Mouse (Mus musculus) liver, embryonic 15.5 days (tissue): ENCODE data around the gene Gm49403. TPM values are rescaled to one million over a fixed set of nuclear protein-coding genes. Genes with fewer than 3 reads are reported as not detected.

Experiments
- ATAC-seq: fragments of 200-750 bp; cut with Nextera tagmentation; 2 replicates; pipeline ENCODE4 v1.8.0; 2017; ENCODE audit warnings: moderate number of reproducible peaks, mild to moderate bottlenecking, moderate library complexity; ENCODE audit not compliant: insufficient read depth
- H3K27ac ChIP-seq: fragments of 300-500 bp; sonication (generic); replicated peaks from 2 replicates; pipeline ENCODE4 v1.5.1; 2015; ENCODE audit warnings: mild to moderate bottlenecking, inconsistent platforms
- H3K27me3 ChIP-seq: fragments of 300-500 bp; sonication (generic); 2 replicates; pipeline ENCODE4 v1.6.1; 2015; ENCODE audit warnings: mild to moderate bottlenecking, inconsistent platforms
- H3K36me3 ChIP-seq: fragments of 300-500 bp; sonication (generic); replicated peaks from 2 replicates; pipeline ENCODE4 v1.6.1; 2015; ENCODE audit warnings: moderate library complexity, mild to moderate bottlenecking, inconsistent platforms
- H3K4me1 ChIP-seq: fragments of 300-500 bp; sonication (generic); replicated peaks from 2 replicates; pipeline ENCODE4 v1.6.1; 2015; ENCODE audit warnings: inconsistent platforms
- H3K4me2 ChIP-seq: fragments of 300-500 bp; sonication (generic); 2 replicates; pipeline ENCODE4 v1.6.1; 2015; ENCODE audit warnings: moderate library complexity, mild to moderate bottlenecking, inconsistent platforms
- H3K4me3 ChIP-seq: fragments of 300-500 bp; sonication (generic); replicated peaks from 2 replicates; pipeline ENCODE4 v1.5.1; 2015; ENCODE audit warnings: mild to moderate bottlenecking, inconsistent platforms
- H3K9ac ChIP-seq: fragments of 300-500 bp; sonication (generic); 2 replicates; pipeline ENCODE4 v1.6.1; 2015; ENCODE audit warnings: moderate library complexity, mild to moderate bottlenecking, inconsistent platforms
- H3K9me3 ChIP-seq: fragments of 300-500 bp; sonication (generic); replicated peaks from 2 replicates; pipeline ENCODE4 v1.6.1; 2016; ENCODE audit warnings: inconsistent platforms
- WGBS: fragments of 180-500 bp; shearing (Covaris S2); methylation state at CpG from one replicate; pipeline ENCODE4 v1.1.7; 2015; ENCODE audit warnings: mixed read lengths; ENCODE audit not compliant: insufficient replicate concordance; 5-methylcytosine and 5-hydroxymethylcytosine counted together
- microRNA-seq: library from miRNA; unstranded; fragments of <30 nt; microRNA quantifications from one replicate; pipeline ENCODE4, GENCODE M21; 2016
- polyA plus RNA-seq: library from polyadenylated mRNA; unstranded; fragments of >200 nt; fragmentation: Nextera tagmentation; extraction: Ambion mirVana; gene quantifications from 2 replicates; pipeline ENCODE4 v1.2.1, GENCODE M21; 2015

Gm49403 gene
- polyA plus RNA-seq, 1 experiment from 2014 or later: not detected

GRCm38 (mm10) chr19:8930117-8930516 lies 46.4 kb downstream of the Gm49403 start:
- peaks cover 58% of the 10 kb centered on the region for H3K4me1 ChIP-seq
- H3K27ac ChIP-seq: peak overlapping the region; percentile 92
- peak overlapping the region; percentile 89 for H3K4me3 ChIP-seq
- WGBS: 8% methylated on average over 11 of the region's 11 CpGs
- H3K36me3 ChIP-seq: peaks cover 58% of the 10 kb centered on the region
- H3K4me2 ChIP-seq: peak overlapping the region; percentile 99
- no peak for ATAC-seq
- H3K9me3 ChIP-seq: no peaks in the 10 kb centered on the region
- H3K27me3 ChIP-seq: no peaks in the 10 kb centered on the region
- H3K9ac ChIP-seq: peak overlapping the region; percentile 86

DNA sequence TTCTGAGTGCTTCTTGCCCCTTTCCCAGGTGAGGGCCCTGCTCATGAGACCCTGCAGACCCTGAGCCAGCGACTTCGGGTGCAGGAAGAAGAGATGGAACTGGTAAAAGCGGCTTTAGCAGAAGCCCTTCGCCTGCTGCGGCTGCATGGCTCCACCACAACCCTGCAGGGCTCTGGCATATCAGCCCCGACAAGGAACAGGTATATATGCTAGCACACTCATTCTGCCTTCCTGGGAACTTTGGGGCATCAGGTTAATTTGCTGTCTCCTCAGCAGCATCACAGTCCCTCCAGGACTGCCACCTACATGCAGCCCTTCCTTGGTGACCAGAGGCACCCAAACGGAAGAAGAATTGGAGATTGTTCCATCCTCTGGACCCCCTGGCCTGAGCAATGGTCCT lies 47.0 kb downstream of the Gm49403 start:
- whole genome bisulfite sequencing: 68% methylated on average over 7 of the region's 7 CpGs
- H3K4me3 ChIP-seq: peak overlapping the region; percentile 89
- ATAC-seq: no peak

DNA sequence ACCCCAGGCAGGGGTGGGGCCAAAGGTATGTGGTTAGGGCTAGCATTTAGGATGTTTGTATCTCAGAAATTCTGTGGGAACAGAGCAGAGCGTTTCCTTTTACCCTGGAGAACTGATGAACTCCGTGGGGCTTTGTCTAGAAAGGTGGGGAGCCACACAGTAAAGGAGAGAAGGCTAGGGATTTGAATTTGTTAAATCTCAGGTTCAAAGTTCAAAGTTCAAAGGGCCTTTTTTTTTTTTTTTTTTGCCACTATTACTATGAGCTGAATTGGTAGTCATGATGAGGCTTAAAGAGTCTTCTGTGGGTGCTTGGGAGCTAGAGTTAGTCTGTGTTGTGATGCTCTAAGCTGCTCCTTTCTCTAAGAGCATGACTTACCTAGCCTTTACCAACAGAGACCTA lies 53.0 kb downstream of the Gm49403 start:
- H3K9ac ChIP-seq: no peak overlapping the region
- H3K4me2 ChIP-seq: no peak overlapping the region
- no peaks in the 10 kb centered on the region for H3K27me3 ChIP-seq
- 74% methylated on average over 2 of the region's 2 CpGs for WGBS
- H3K4me3 ChIP-seq: no peak overlapping the region
- H3K36me3 ChIP-seq: peaks cover 68% of the 10 kb centered on the region
- no peak for ATAC-seq
- peaks cover 25% of the 10 kb centered on the region for H3K4me1 ChIP-seq
- no peaks in the 10 kb centered on the region for H3K9me3 ChIP-seq
- H3K27ac ChIP-seq: no peak overlapping the region

More for the DNA sequence above, 47.0 kb downstream of the Gm49403 start:
- Histone ChIP-seq H3K27ac (peak overlapping the region; percentile 92; the same call in 1 of the 2 replicates), H3K4me2 (peak overlapping the region; percentile 99), H3K36me3 (peaks cover 58% of the 10 kb centered on the region), H3K9me3 (no peaks in the 10 kb centered on the region), H3K9ac (peak overlapping the region; percentile 86; the same call in 1 of the 2 replicates), H3K4me1 (peaks cover 57% of the 10 kb centered on the region), H3K27me3 (no peaks in the 10 kb centered on the region)

Small RNA genes within 50 kb of the gene (microRNA-seq; reads per million reads assigned to microRNA genes)
- gene Mir5136: not detected

Other genes starting within 250 kb of the Gm49403 start
- 0.02 TPM in 1 of 2 replicates, not detected in the other for gene Chrm1, start 220.1 kb upstream of the Gm49403 start, polyA plus RNA-seq
- gene Slc3a2, start 160.6 kb upstream of the Gm49403 start, polyA plus RNA-seq: 124 and 132 TPM in 2 replicates
- gene Wdr74, start 148.1 kb upstream of the Gm49403 start, polyA plus RNA-seq: 48.8 and 53.0 TPM in 2 replicates
- 0.43 and 0.62 TPM in 2 replicates for gene 1700092M07Rik, start 143.2 kb upstream of the Gm49403 start, polyA plus RNA-seq
- gene Stx5a, start 142.5 kb upstream of the Gm49403 start, polyA plus RNA-seq: 53.5 and 53.8 TPM in 2 replicates
- gene Nxf1, start 126.9 kb upstream of the Gm49403 start, polyA plus RNA-seq: 81.2 and 91.6 TPM in 2 replicates
- 53.8 and 57.3 TPM in 2 replicates for gene Tmem223, start 112.9 kb upstream of the Gm49403 start, polyA plus RNA-seq
- 90.5 and 96.9 TPM in 2 replicates for gene Tmem179b, start 109.5 kb upstream of the Gm49403 start, polyA plus RNA-seq
- gene Taf6l, start 97.5 kb upstream of the Gm49403 start, polyA plus RNA-seq: 13.2 and 15.4 TPM in 2 replicates
- gene Polr2g, start 85.4 kb upstream of the Gm49403 start, polyA plus RNA-seq: 55.5 and 65.7 TPM in 2 replicates
- 1.2 and 1.3 TPM in 2 replicates for gene Zbtb3, start 81.4 kb upstream of the Gm49403 start, polyA plus RNA-seq
- 22.4 and 22.5 TPM in 2 replicates for gene Ttc9c, start 64.6 kb upstream of the Gm49403 start, polyA plus RNA-seq
- gene Hnrnpul2, start 63.9 kb upstream of the Gm49403 start, polyA plus RNA-seq: 2.2 and 2.6 TPM in 2 replicates
- not detected in 2 replicates for gene AC129217.1, start 54.2 kb upstream of the Gm49403 start, polyA plus RNA-seq
- 29.8 and 33.1 TPM in 2 replicates for gene Bscl2, start 46.5 kb upstream of the Gm49403 start, polyA plus RNA-seq
- 0.43 and 0.50 TPM in 2 replicates for gene Gng3, start 44.7 kb upstream of the Gm49403 start, polyA plus RNA-seq
- 0.15 TPM in 2 replicates for gene Lrrn4cl, start 33.2 kb upstream of the Gm49403 start, polyA plus RNA-seq
- 90.4 and 96.5 TPM in 2 replicates for gene Ubxn1, start 12.4 kb upstream of the Gm49403 start, polyA plus RNA-seq
- 29.6 and 29.8 TPM in 2 replicates for gene Uqcc3, start 3.0 kb upstream of the Gm49403 start, polyA plus RNA-seq
- gene Lbhd1, start 198 bp upstream of the Gm49403 start, polyA plus RNA-seq: 22.5 and 42.9 TPM in 2 replicates
- 46.8 and 49.0 TPM in 2 replicates for gene 1810009A15Rik, start 4.9 kb downstream of the Gm49403 start, polyA plus RNA-seq
- 0.29 TPM in 1 of 2 replicates, not detected in the other for gene Gm49416, start 5.0 kb downstream of the Gm49403 start, polyA plus RNA-seq
- 21.6 and 26.2 TPM in 2 replicates for gene Ints5, start 9.1 kb downstream of the Gm49403 start, polyA plus RNA-seq
- gene Ganab, start 14.1 kb downstream of the Gm49403 start, polyA plus RNA-seq: 44.8 and 49.6 TPM in 2 replicates
- 20.6 and 25.8 TPM in 2 replicates for gene B3gat3, start 36.4 kb downstream of the Gm49403 start, polyA plus RNA-seq
- gene Rom1, start 45.4 kb downstream of the Gm49403 start, polyA plus RNA-seq: 2.8 TPM in 2 replicates
- 13.1 and 14.6 TPM in 2 replicates for gene Eml3, start 45.6 kb downstream of the Gm49403 start, polyA plus RNA-seq
- 79.0 and 85.9 TPM in 2 replicates for gene Mta2, start 57.9 kb downstream of the Gm49403 start, polyA plus RNA-seq
- gene Tut1, start 69.9 kb downstream of the Gm49403 start, polyA plus RNA-seq: 13.7 and 14.6 TPM in 2 replicates
- gene Eef1g, start 83.1 kb downstream of the Gm49403 start, polyA plus RNA-seq: 177 and 180 TPM in 2 replicates
- gene Ahnak, start 105.4 kb downstream of the Gm49403 start, polyA plus RNA-seq: 2.5 and 3.0 TPM in 2 replicates
- gene Scgb1a1, start 204.0 kb downstream of the Gm49403 start, polyA plus RNA-seq: not detected in 2 replicates